Mouse (Mus musculus) adrenal gland, postnatal 36 days (tissue): ENCODE measurements around the gene Ppt1. TPM values are rescaled to one million over a fixed set of nuclear protein-coding genes. Genes with fewer than 3 reads are reported as not detected.

Source experiments
- DNase-seq, 2 experiments: peaks; one replicate each; pipeline ENCODE4 v3.0.0; 2021; ENCODE audit warnings: mixed read lengths in 1 of 2
- total RNA-seq, 2 experiments: library from RNA; stranded (reverse); gene quantifications; 2 replicates each; pipeline ENCODE4 v1.2.3; 2021

The Ppt1 gene
- total RNA-seq, 2 experiments from 2014 or later, result 65.3 to 82.9 TPM

DNA sequence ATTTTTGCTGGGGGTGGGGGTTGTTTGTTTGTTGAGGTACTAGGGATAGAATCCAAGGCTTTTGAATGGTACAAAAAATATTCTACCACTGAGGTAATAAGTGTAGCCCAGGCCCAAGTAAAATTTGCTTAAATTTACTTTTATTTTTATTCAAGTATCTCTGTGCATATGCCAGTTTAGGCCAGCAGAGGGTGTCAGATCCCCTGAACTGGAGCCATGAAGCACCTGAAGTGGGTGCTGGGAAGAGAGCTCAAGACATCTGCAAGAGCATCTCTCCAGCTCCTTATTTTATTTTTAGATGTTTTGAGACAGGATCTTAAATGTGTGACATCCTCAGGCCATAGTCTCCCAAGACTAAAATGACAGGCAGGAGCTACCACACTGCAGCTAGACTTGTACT is 34.0 kb downstream of the Ppt1 start:
- DNase-seq, result peak in 1 of 2 experiments; percentile 31

DNA sequence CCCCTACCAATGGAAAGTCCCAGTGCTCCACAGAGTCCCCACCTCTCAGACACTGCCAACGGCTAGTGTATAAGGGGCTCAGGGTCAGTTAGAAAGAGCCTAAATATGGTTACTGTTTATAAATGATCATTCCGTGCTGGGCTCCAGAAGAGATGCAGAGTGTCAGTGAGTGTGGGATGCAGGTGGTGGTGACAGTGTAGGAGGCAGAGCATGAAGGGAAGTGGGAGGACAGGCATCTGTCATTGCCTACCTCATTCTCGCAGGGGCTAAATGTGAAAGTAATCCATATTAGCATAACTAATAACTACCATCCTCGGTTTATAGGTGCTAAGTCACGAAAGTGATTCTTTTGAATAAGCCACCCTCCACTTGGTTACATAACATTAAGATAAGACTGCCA is 34.7 kb downstream of the Ppt1 start:
- DNase-seq, result no peak

GRCm38 (mm10) chr4:122871269-122871668 is 35.2 kb downstream of the Ppt1 start:
- no peak for DNase-seq

DNA sequence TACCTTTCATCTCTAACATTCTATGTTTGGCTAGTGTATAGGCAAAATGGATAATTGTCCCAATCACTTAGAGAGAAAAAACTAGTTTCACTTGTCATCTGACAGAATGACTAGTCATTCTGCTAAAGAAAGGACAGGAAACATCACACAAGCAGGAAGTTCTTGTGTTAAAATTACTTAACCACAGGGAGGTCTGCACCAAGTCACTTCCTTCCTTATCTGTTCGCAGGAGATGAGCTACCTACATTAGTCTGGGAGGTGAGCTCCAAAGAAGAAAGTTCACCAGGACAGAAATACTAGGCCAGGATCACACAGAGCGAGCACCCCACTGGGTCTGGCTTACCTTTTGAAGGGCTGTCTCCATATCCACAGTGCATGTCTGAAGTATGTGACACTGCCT is 35.9 kb downstream of the Ppt1 start:
- DNase-seq, result no peak

- no peak for DNase-seq
These were observed 37.0 kb downstream of the Ppt1 start for GRCm38 (mm10) chr4:122873003-122873402.

DNA sequence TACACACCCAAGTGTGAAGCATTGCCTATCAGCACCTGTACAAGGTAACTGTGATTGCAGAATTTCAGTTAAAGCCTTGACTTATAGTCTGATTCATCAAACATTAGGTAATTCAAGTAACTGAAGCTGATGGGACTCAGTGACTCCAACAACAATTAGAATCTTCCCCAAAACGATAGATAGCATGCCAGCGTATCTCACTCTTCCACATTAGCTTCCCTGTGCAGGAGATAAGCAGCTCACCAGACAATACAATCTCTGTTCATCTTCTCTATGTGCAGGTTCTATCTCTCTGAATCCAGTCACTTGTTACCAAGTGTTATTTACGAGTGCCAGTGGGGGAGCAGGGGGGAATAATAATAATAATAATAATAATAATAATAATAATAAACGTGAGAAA is 37.5 kb downstream of the Ppt1 start:
- no peak for DNase-seq

- no peak for DNase-seq
These were observed 42.5 kb downstream of the Ppt1 start for GRCm38 (mm10) chr4:122878333-122879070.

- DNase-seq, result no peak
These were observed 46.5 kb downstream of the Ppt1 start for GRCm38 (mm10) chr4:122882544-122882943.

DNA sequence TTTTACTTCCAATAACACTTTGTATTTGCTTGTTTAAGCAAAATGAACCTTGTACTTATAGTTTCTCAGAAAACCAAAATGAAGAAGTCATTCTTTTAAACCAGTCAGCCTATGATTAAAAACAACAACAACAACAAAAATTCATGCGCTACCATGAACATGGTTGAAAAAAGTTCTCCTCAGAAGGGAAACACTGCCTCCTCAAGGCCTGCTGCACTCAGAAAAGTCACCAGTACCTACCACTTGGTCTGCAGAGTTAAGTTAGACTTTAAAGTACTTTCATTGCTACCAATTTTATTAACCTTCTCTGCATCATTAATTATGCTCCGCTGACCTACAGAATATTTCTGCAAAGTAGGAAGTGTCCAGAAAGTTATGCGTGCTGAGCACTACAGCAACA is 47.3 kb downstream of the Ppt1 start:
- DNase-seq, result no peak

GRCm38 (mm10) chr4:122884051-122884450 is 48.0 kb downstream of the Ppt1 start:
- DNase-seq, result no peak

GRCm38 (mm10) chr4:122884481-122885340 is 48.7 kb downstream of the Ppt1 start:
- peak; percentile 52 to 53 for DNase-seq

DNA sequence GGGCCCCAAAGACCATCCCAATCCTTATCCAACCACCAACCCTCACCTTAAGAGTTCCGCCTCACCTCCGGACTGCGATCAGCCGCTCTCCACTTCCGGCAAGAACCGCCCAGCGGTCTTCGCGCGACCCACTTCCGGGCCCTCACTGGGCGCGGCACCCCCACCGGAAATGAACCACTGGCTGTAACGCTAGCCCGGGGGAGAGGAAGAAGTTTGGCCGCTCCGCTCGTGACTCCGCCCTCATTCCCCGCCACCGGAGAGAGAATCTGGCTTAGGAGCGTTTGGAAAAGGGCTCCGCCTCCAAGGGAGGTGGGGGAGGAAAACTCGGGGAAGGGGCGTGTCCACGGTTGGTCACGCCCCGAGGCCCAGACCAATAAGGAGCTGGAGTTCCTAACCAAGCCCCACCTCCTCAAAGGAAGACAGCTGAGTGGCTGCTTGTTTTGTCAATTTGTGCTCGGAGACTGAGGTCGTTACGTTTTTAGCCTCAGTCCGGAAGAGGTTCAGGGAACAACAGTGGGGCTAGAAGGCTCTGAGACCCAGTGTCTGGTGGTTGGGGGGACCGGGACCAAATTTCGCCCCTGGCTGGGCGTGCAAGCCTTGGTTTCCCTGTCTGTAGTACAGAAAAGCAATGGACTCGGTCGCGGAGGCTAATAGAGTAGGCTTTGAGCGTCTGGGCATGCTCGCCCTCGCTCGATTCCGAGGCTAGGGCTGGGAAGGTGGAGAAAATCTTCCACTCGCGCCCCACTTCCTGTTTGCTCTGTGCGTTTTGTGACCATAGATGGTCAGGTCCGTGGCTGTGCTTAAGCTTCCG is 49.9 kb downstream of the Ppt1 start, which contains the start of gene Cap1:
TSS of gene Cap1 (minus strand) at position 289 of the 811 bp plus-strand sequence.
- peak; percentile 98 for DNase-seq

DNA sequence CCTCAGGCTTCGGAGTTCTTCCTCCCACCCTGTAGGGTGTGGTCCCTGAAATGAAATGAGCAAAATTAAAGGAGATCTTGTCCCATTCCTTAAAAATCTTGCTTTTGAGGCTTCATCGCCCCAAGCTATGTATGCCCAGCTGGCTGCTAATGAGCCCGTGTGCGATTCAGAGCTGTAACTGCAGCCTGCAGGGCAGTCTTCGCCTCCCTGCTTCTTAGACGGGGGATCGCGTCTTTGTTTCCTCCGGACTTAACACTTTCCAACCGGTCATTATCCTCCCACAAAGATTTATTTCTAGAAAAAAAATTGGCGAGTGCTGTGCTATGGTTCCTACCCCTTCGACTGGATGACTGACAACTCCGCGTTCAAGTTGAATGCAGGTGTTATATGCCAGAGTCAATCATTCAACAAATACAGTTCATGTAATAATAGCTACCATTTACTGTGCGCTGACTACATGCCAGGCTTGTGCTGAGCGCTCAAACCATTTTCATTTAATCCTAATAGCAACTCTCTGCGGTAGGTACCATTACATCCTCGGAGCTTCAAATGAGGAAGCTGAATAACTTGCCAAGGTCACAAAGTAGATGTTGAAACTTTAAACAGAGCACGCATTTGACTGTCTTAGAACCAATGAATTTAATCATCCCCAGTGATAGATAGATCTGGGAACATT is 50.7 kb downstream of the Ppt1 start:
- DNase-seq, result no peak

GRCm38 (mm10) chr4:122887336-122887735 is 51.3 kb downstream of the Ppt1 start:
- DNase-seq, result no peak

DNA sequence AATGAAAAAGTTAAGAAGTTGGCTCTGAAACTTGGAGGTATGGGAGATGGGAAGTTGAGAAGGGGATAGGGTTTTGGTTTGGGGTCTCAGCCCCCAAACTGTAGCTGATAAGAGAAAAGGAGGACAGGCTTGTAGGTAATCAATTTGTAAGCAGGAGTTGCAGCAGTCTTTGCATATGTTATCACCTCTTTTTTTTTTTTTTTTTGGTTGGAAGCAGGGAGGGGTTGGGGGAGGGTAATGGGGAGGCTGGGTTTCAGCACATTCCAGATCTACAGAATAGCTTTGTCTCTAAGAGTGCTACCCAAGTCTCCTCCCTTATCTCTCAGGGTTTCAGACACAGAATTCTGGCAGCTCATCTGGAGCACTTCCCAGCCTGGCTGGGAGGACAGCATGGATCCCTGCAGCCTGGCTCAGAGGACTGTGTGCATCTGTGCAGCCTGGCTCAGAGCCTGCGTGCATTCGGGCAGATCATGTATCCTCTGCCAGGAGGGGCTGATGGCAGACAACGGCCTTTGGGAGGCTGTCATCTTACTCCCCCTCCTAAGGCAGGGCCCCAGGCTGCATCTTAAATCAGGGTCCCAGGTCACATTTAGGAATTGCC is 54.9 kb downstream of the Ppt1 start:
- peak; percentile 40 to 54 for DNase-seq

- DNase-seq, result no peak
These were observed 55.6 kb downstream of the Ppt1 start for GRCm38 (mm10) chr4:122891597-122891996.

- no peak for DNase-seq
These were observed 56.1 kb downstream of the Ppt1 start for GRCm38 (mm10) chr4:122892157-122892556.

DNA sequence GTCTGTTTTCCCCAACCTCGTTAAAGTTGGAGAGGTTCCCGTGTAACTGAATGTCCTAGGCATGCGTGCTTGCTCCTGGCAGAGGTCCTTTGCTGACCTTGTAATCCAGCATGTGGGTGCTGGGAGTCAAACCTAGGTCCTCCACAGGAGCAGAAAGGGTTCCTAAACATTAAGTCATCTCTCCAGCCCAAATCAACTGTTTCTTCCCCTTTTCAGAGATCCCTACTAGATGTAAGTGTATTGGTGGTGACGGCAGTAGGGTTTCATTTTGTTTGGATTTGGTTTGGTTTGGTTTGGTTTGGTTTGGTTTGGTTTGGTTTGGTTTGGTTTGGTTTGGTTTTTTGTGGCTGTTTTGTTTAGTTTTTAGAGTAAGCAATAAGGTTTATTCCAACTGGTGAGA is 61.7 kb downstream of the Ppt1 start:
- DNase-seq, result no peak

DNA sequence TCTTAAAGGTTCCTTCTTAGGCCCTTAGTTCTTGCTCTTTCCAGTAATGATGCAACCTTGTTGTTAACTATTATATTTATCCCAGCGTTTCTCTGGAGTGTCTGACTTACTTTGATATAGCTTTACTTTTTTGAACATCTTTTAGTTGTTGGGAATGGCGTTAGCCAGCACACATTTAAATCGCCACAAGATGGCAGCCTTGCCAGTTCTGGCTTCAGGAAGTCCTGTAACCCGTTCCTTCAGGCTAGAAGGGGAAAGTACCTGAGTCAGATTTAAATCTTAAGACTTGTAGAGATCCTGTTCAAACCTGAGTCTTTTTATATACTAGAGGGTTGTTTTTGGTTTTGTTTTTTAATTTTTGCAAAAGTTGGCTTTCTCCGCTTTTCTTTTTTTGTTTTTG is 62.3 kb downstream of the Ppt1 start:
- peak; percentile 49 to 75 for DNase-seq

GRCm38 (mm10) chr4:122902156-122902555 is 66.1 kb downstream of the Ppt1 start:
- DNase-seq, result peak; percentile 30 to 59

GRCm38 (mm10) chr4:122903709-122904108 is 67.7 kb downstream of the Ppt1 start:
- DNase-seq, result no peak
